Mouse (Mus musculus): ENCODE measurements at regions not wholly inside any gene's neighbourhood (a gene's known extent, or its start where the extent isn't known, plus 50 kb on each side); places are given as distances from the start of the nearest gene placed in this dataset.

DNA sequence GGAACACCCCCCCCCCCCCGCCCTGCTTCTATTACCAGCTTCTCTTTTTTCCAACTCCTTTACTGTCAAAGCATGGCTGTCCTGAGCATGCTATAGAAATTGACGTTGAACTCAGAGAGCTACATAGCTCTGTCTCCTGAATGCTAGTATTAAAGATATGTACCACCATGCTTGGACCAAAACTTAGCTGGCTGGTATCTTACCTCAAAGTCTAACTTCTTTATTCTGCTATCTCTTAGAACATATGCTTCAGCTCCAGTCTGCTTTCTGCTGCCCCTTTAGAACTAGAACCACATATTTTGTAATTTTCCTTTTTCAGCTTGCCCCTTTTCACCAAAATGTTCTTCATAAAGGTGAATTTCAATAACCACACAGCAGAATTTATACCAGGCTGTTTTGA lies 205.9 kb upstream of the Sema3a start (continued):
- peak; percentile 80 to 83 for TF ChIP-seq EP300 (IDR thresholded peaks at IDR 0.05; ENCODE audit: low read depth in 1 of 2, low read length in 2 of 2)

DNA sequence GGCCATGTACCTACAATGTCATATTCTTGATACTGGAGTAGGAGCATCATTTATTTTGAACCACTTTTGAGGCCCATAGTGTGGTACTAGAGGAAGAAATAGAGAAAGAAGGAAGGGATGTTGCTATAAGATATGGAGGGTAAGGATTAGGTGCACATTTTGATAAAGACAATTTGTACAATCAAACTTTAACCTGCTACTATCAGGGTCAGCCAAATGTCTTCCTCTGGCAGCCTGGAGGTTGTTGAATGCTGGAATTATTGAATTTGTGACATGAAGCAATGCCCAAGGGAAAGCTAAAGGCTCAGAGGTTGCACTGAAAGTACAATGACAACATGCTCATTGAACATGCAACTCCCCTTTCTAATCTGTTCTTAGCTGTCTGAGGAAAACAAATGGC lies 202.3 kb upstream of the Sema3a start:
- Histone ChIP-seq H3K79me2 (ENCODE audit: control insufficient read depth, insufficient read depth, low read length, poor library complexity) (no peaks in the 10 kb centered on the region), H3K4me1 (ENCODE audit: control insufficient read depth in 1 of 2, insufficient read depth in 2 of 2, low read length in 2 of 2) (peaks cover 29 to 50% of the 10 kb centered on the region in 2 experiments), H3K27ac (ENCODE audit: control insufficient read depth, low read depth, low read length) (peak overlapping the region; percentile 64), H3K4me3 (ENCODE audit: control insufficient read depth in 1 of 2, insufficient read depth in 1 of 2, low read depth in 2 of 2, low read length in 2 of 2) (no peak overlapping the region), H3K9ac (ENCODE audit: control insufficient read depth, low read depth, low read length, poor library complexity, severe bottlenecking) (no peak overlapping the region), H3K9me3 (replicated peaks; ENCODE audit: insufficient read depth, low read length) (no peaks in the 10 kb centered on the region), H3K27me3 (ENCODE audit: control insufficient read depth in 1 of 2, insufficient read depth in 2 of 2, low read length in 2 of 2) (no peaks in the 10 kb centered on the region), H3K36me3 (ENCODE audit: control insufficient read depth in 1 of 2, insufficient read depth in 2 of 2, low read length in 2 of 2) (peaks cover 0 to 47% of the 10 kb centered on the region in 2 experiments; a peak in 2 of 4 replicates)
- TF ChIP-seq HCFC1 (IDR thresholded peaks at IDR 0.05; ENCODE audit: low read depth, low read length), result no peak
- TF ChIP-seq CHD2 (IDR thresholded peaks at IDR 0.05; ENCODE audit: low read length), result peak; percentile 20; the same call in 1 of the 2 replicates
- TF ChIP-seq MYB (IDR thresholded peaks at IDR 0.05; ENCODE audit: low read depth, low read length), result peak; percentile 79
- no peak for TF ChIP-seq MXI1 (IDR thresholded peaks at IDR 0.05; ENCODE audit: low read depth, low read length)
- TF ChIP-seq SMC3 (IDR thresholded peaks at IDR 0.05; ENCODE audit: low read depth, low read length), result peak; percentile 4; the same call in 1 of the 2 replicates
- peak; percentile 99 for TF ChIP-seq GATA1 (IDR thresholded peaks at IDR 0.05; ENCODE audit: low read depth, low read length)
- TF ChIP-seq ZKSCAN1 (IDR thresholded peaks at IDR 0.05; ENCODE audit: low read depth, low read length), result no peak
- TF ChIP-seq UBTF (IDR thresholded peaks at IDR 0.05; ENCODE audit: borderline replicate concordance, insufficient read depth, low read depth, low read length), result no peak
- TF ChIP-seq ZMIZ1 (IDR thresholded peaks at IDR 0.05; ENCODE audit: low read depth, low read length), result 0 out of 2 replicates have a peak, but pooled peaks have one; percentile 32
- TF ChIP-seq TBP (IDR thresholded peaks at IDR 0.05; ENCODE audit: low read depth, low read length), result 0 out of 2 replicates have a peak, but pooled peaks have one; percentile 23
- TF ChIP-seq E2F4 (IDR thresholded peaks at IDR 0.05; ENCODE audit: borderline replicate concordance, low read depth, low read length), result no peak
- peak; percentile 87 for TF ChIP-seq ETS1 (IDR thresholded peaks at IDR 0.05; ENCODE audit: low read depth, low read length)
- TF ChIP-seq ZNF384 (IDR thresholded peaks at IDR 0.05; ENCODE audit: low read depth, low read length), result peak; percentile 38; the same call in 1 of the 2 replicates
- TF ChIP-seq SIN3A (IDR thresholded peaks at IDR 0.05; ENCODE audit: low read length), result peak; percentile 85
- TF ChIP-seq TAL1 (IDR thresholded peaks at IDR 0.05; ENCODE audit: low read length), result peak; percentile 95
- peak; percentile 99 to 100 for TF ChIP-seq EP300 (IDR thresholded peaks at IDR 0.05; ENCODE audit: low read depth in 1 of 2, low read length in 2 of 2)
- peak; percentile 69; the same call in 1 of the 2 replicates for TF ChIP-seq MAFK (IDR thresholded peaks at IDR 0.05; ENCODE audit: borderline replicate concordance, low read depth, low read length)
- 0 out of 2 replicates have a peak, but pooled peaks have one; percentile 43 for TF ChIP-seq MYC (IDR thresholded peaks at IDR 0.05; ENCODE audit: low read depth, low read length)
- peak; percentile 40 for TF ChIP-seq KAT2A (conservative IDR thresholded peaks at IDR 0.05; ENCODE audit: low read depth, low read length)
- TF ChIP-seq RCOR1 (IDR thresholded peaks at IDR 0.05; ENCODE audit: low read depth, low read length), result peak; percentile 93
- TF ChIP-seq POLR2A (IDR thresholded peaks at IDR 0.05; ENCODE audit: control insufficient read depth in 1 of 2, insufficient read depth in 1 of 2, low read depth in 1 of 2, low read length in 2 of 2, poor library complexity in 1 of 2), result no peak
- peak; percentile 66; the same call in 1 of the 2 replicates for TF ChIP-seq POLR2AphosphoS2 (IDR thresholded peaks at IDR 0.05; ENCODE audit: low read length)
- TF ChIP-seq MEF2A (IDR thresholded peaks at IDR 0.05; ENCODE audit: extremely low read depth, insufficient replicate concordance, low read depth, low read length, poor library complexity, severe bottlenecking), result 0 out of 2 replicates have a peak, but pooled peaks have one; percentile 52
- TF ChIP-seq ELF1 (IDR thresholded peaks at IDR 0.05; ENCODE audit: low read depth, low read length), result no peak
- TF ChIP-seq CHD1 (IDR thresholded peaks at IDR 0.05; ENCODE audit: low read depth, low read length), result no peak
- peak; percentile 67; the same call in 1 of the 2 replicates for TF ChIP-seq BHLHE40 (IDR thresholded peaks at IDR 0.05; ENCODE audit: borderline replicate concordance, low read depth, low read length)
- no peak; the same call in 1 of the 2 replicates for TF ChIP-seq MAX (IDR thresholded peaks at IDR 0.05; ENCODE audit: low read length)
- TF ChIP-seq TCF12 (IDR thresholded peaks at IDR 0.05; ENCODE audit: low read depth, low read length), result peak; percentile 100
- peak; percentile 85 for DNase-seq (ENCODE audit: low read depth, low spot score)

Measured in MEL (cell line).